Mouse (Mus musculus): Measurements from ENCODE around the gene Ephb1. TPM values are rescaled to one million over a fixed set of nuclear protein-coding genes. Genes with fewer than 3 reads are reported as not detected.

Gene Ephb1
- total RNA-seq, 2 experiments from 2014 or later = 0.48 to 1.0 TPM

GRCm38 (mm10) chr9:102026136-102026535 lies 328.4 kb downstream of the Ephb1 start:
- no peak for TF ChIP-seq CTCF (IDR thresholded peaks at IDR 0.05)
- Histone ChIP-seq H3K4me3 (no peak overlapping the region), H3K27ac (no peak overlapping the region)
- DNase-seq = no peak
- intact Hi-C loops (cut with DNase I) = no loop called here

- H3K27ac ChIP-seq = no peak overlapping the region
- no peak for DNase-seq
- intact Hi-C loops (cut with DNase I) = no loop called here
- no peak overlapping the region for H3K4me3 ChIP-seq
- TF ChIP-seq CTCF (IDR thresholded peaks at IDR 0.05) = no peak
Observed at GRCm38 (mm10) chr9:102025141-102025540, 329.4 kb downstream of the Ephb1 start.

- Histone ChIP-seq H3K4me3 (no peak overlapping the region), H3K27ac (no peak overlapping the region)
- intact Hi-C loops (cut with DNase I) = no loop called here
- no peak for DNase-seq
- TF ChIP-seq CTCF (IDR thresholded peaks at IDR 0.05) = no peak
Observed at GRCm38 (mm10) chr9:102015516-102015915, 339.0 kb downstream of the Ephb1 start.

GRCm38 (mm10) chr9:102007706-102008105 lies 346.8 kb downstream of the Ephb1 start:
- intact Hi-C loops (cut with DNase I) = loop anchor here (5.0 to 10.0 kb wide), 2 partner anchors 347 to 695 kb away; partner anchors contain the start of gene Ephb1

GRCm38 (mm10) chr9:102006539-102006938 lies 348.0 kb downstream of the Ephb1 start:
- intact Hi-C loops (cut with DNase I) = loop anchor here (1.0 to 10.0 kb wide), 4 partner anchors 80 to 694 kb away; partner anchors contain the start of gene Ephb1
- no peak overlapping the region for H3K27ac ChIP-seq
- no peak overlapping the region for H3K4me3 ChIP-seq
- DNase-seq = peak; percentile 75
- TF ChIP-seq CTCF (IDR thresholded peaks at IDR 0.05) = peak; percentile 81

More at GRCm38 (mm10) chr9:102007706-102008105, 346.8 kb downstream of the Ephb1 start:
- DNase-seq = no peak
- no peak for TF ChIP-seq CTCF (IDR thresholded peaks at IDR 0.05)
- no peak overlapping the region for H3K4me3 ChIP-seq
- no peak overlapping the region for H3K27ac ChIP-seq

- H3K27ac ChIP-seq = no peak overlapping the region
- no peak for TF ChIP-seq CTCF (IDR thresholded peaks at IDR 0.05)
- intact Hi-C loops (cut with DNase I) = loop anchor here (10.0 kb wide), 1 partner anchor 352 kb away; the partner anchor contains the start of gene Ephb1
- no peak for DNase-seq
- no peak overlapping the region for H3K4me3 ChIP-seq
Observed at GRCm38 (mm10) chr9:102002920-102003319, 351.6 kb downstream of the Ephb1 start.

- Histone ChIP-seq H3K4me3 (no peak overlapping the region), H3K27ac (no peak overlapping the region)
- intact Hi-C loops (cut with DNase I) = loop anchor here (10.0 kb wide), 1 partner anchor 353 kb away; the partner anchor contains the start of gene Ephb1
- TF ChIP-seq CTCF (IDR thresholded peaks at IDR 0.05) = no peak
- no peak for DNase-seq
Observed at GRCm38 (mm10) chr9:102002186-102002585, 352.3 kb downstream of the Ephb1 start.

GRCm38 (mm10) chr9:102001633-102002165 lies 352.8 kb downstream of the Ephb1 start:
- Histone ChIP-seq H3K4me3 (no peak overlapping the region), H3K27ac (no peak overlapping the region)
- intact Hi-C loops (cut with DNase I) = loop anchor here (10.0 kb wide), 1 partner anchor 353 kb away; the partner anchor contains the start of gene Ephb1
- TF ChIP-seq CTCF (IDR thresholded peaks at IDR 0.05) = no peak
- no peak for DNase-seq

GRCm38 (mm10) chr9:101999690-102000089 lies 354.8 kb downstream of the Ephb1 start:
- Histone ChIP-seq H3K4me3 (no peak overlapping the region), H3K27ac (no peak overlapping the region)
- DNase-seq = no peak
- TF ChIP-seq CTCF (IDR thresholded peaks at IDR 0.05) = no peak
- intact Hi-C loops (cut with DNase I) = loop anchor here (10.0 kb wide), 1 partner anchor 355 kb away; the partner anchor contains the start of gene Ephb1

- DNase-seq = no peak
- no peak overlapping the region for H3K4me3 ChIP-seq
- no peak overlapping the region for H3K27ac ChIP-seq
- intact Hi-C loops (cut with DNase I) = no loop called here
- TF ChIP-seq CTCF (IDR thresholded peaks at IDR 0.05) = no peak
Observed at GRCm38 (mm10) chr9:101996771-101997500, 357.6 kb downstream of the Ephb1 start.

- intact Hi-C loops (cut with DNase I) = no loop called here
Observed at GRCm38 (mm10) chr9:101996183-101996582, 358.3 kb downstream of the Ephb1 start.

GRCm38 (mm10) chr9:101995423-101996156 lies 358.9 kb downstream of the Ephb1 start:
- TF ChIP-seq CTCF (IDR thresholded peaks at IDR 0.05) = no peak
- Histone ChIP-seq H3K27ac (no peak overlapping the region), H3K4me3 (no peak overlapping the region)
- intact Hi-C loops (cut with DNase I) = no loop called here
- no peak for DNase-seq

More at GRCm38 (mm10) chr9:101996183-101996582, 358.3 kb downstream of the Ephb1 start:
- H3K27ac ChIP-seq = no peak overlapping the region
- no peak for DNase-seq
- no peak overlapping the region for H3K4me3 ChIP-seq
- TF ChIP-seq CTCF (IDR thresholded peaks at IDR 0.05) = no peak

Data from gastrocnemius, adult 2 months (tissue).